Mouse (Mus musculus) spleen, postnatal 36 days (tissue): ENCODE data around the gene Olfr568.

ENCODE experiments used
- DNase-seq, 2 experiments: peaks; one replicate each; pipeline ENCODE4 v3.0.0; 2022; ENCODE audit warnings: low spot score in 2 of 2, mixed read lengths in 1 of 2

The Olfr568 gene

DNA sequence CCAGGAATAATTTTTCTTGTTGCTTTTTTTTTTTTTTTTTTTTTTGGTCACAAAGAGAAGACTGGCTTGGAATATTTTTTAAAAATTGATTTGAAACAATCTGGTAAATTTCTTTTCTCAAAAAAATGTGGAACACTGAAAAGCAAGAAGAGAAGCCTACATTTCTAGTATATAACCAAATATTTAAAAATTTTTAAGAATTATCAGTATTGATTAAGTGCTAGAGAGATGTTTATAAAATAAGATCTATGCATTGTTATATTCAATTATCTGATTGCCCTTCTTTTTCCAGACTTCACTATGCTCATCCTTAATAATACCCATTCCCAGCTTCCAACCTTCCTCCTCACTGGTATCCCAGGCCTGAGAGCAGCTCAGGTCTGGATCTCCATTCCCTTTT, at the start of gene Olfr568:
Gene Olfr568 (plus strand): TSS at position 301 of the 400 bp plus-strand sequence.
- DNase-seq, result no peak

- DNase-seq, result no peak
Measured at GRCm38 (mm10) chr7:102855807-102856206, 21.1 kb upstream of the Olfr568 start.

DNA sequence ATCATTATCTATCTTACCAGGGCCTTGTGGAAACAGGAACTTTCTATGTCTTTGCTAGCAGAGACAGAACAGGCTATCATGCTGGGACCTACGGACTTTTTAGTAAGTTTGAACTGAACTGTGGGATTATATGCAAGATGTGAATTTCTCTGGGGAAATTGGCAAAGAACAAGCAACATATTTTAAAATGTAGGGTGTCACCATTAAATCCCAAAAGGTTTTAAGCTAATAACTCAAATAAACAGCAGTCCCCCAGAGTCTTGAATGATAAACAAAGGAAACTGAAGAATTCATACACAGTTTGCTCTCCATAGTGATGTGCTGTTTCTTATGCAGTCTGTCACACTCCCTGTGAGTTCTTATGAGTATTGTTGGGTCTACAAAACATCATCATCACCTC, 18.3 kb upstream of the Olfr568 start, which contains the start of gene Olfr566:
Gene Olfr566 (minus strand): TSS at position 101 of the 400 bp plus-strand sequence.
- DNase-seq, result no peak

DNA sequence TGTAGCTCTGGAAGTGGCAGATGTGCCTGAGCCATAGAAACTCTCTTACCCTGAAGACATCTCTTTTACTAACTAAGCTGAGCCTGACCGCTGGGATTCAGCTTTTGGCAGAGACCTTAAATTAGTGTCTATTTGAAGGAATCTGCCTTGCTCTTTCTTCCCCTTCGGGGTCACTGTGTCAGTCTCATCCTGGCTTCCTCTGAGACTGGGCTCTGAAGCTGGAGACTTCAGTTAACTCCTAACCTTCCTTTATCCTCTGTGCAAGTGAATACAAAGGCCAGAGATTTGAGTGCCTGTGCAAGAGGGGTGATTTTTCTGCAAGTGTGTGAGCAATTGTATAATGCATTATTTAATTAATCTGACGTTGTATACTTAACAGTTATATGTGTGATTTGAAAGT, 13.9 kb downstream of the Olfr568 start, which contains the start of gene Olfr569:
Gene Olfr569 (minus strand): TSS at position 101 of the 400 bp plus-strand sequence.
- DNase-seq, result no peak

DNA sequence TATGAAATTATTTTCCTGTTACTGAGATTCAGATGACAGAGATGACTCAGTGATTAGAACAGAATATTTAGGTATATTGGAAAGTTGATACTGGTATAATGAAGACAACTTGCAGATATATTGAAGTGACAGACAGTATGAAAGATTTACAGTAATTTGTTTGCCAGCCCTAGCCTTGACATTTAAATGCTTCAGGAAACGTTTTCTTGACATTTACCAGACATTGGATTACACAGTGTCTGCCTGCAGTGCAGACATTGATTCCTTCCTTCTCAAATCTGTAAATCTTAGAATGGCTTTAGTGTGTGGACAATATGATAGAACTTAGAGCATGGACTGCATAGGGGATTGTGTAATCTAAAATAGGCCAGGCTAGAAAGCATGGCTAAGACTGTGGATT, 38.3 kb downstream of the Olfr568 start:
- no peak for DNase-seq

DNA sequence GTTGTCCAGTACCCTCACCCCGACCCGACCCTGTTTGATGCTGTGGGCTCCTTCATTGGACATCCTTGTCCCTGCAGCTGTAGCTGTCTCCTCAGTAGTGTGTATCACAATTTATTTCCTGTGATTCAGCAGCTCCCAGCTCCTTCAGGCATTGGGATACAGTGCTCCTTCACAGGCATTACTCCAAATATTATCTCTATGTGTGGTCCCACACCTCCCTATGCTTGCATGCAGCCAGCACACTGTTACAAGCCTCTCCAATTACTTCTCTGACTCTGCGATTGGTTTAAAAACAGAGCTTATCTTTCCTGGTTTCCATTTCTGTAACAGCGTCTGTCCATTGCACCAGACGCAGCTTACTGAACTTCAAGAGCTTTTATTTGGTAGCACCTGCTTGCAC, 39.5 kb downstream of the Olfr568 start:
- DNase-seq, result no peak

- DNase-seq, result no peak
Measured at GRCm38 (mm10) chr7:102917032-102917875, 40.3 kb downstream of the Olfr568 start, which contains the start of gene Olfr571. Gene Olfr571, minus strand, starts transcription at chr7:102917536.

DNA sequence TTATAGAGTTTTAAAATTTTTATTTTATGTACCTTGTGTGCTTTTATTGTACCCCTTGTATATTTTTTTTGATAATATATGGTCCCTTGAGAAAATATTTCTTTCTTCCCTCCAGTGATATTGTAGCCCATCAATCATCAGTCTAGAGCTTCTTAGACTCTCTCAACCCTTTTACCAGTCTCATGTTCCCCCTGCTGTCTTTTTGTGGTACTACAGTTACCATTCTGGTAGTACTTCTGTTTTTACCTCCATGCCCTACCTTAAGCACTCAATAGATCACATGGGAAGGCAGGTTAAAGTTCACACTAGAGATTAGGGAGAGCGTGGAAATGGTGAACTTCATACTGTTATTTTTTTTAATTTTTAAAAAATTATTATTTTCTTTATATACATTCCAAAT, 42.7 kb downstream of the Olfr568 start:
- DNase-seq, result no peak

GRCm38 (mm10) chr7:102924109-102924508, 47.2 kb downstream of the Olfr568 start, which contains the start of gene Olfr572:
Gene Olfr572, plus strand, starts transcription at chr7:102924409.
- no peak for DNase-seq

DNA sequence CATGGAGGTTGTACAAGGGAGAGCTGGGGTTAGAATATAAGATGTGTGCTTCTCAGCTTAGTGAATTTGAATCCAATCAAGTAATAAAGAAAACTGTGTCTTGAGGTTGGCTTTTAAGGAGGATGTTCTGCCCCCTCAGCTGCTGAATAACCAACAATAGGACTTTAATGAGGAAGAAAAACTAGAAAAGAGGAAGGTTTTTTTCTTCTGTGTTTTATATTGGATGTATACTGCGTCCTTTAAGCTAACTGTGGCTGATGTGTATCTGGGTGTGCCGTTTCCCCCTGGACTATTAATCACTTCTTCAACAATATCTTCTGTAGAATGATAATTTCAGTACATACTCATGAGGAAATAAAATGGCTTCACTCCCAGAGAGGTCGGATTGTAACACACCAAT, 50.2 kb downstream of the Olfr568 start:
- no peak for DNase-seq
